20 mouse cellular contexts compared by ENCODE assay signal in the genomic region with DNA sequence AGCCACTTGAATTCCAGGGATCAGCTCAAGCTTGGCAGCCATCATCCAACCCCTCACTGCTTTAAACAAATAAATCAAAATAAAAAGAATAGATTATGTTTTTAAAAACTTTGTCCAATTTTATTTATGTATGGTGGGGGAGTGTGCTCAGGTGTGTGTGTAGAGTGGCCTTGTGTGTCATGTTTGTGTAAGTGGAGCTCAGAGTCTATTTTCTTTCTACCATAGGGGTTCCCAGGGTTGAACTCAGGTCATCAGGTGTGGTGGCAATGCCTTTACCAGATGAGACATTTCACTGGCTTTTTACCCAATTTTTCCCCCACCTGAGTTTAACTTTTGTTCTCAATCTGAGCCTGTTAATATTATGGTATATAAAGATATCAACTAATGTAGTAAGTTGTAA.
"Had no signal": no experiment of that assay in that cellular context is flagged by ENCODE, and none has a peak within 500 bp of the region (broad histone marks: within the 10 kb centered on the region; RNA-seq: fewer than 3 reads in every experiment).

No protein-coding gene starts in this region.

- H3K9ac ChIP-seq: heart, embryonic 12.5 days; hindbrain, embryonic 12.5 days; hindbrain, embryonic 14.5 days; limb, embryonic 12.5 days; liver, embryonic 12.5 days; liver, embryonic 14.5 days had no signal

- H3K4me2 ChIP-seq: heart, embryonic 12.5 days; hindbrain, embryonic 12.5 days; hindbrain, embryonic 14.5 days; limb, embryonic 12.5 days; liver, embryonic 12.5 days had no signal

- H3K4me1 ChIP-seq: hindbrain, embryonic 12.5 days had no signal

- H3K9me3 ChIP-seq: heart, embryonic 12.5 days; hindbrain, embryonic 10.5 days; hindbrain, embryonic 12.5 days; limb, embryonic 10.5 days; limb, embryonic 12.5 days; liver, embryonic 12.5 days had no signal

- H3K27me3 ChIP-seq: heart, embryonic 12.5 days; hindbrain, embryonic 12.5 days; limb, embryonic 12.5 days; liver, embryonic 12.5 days had no signal

- H3K27ac ChIP-seq: heart, adult 2 months; hindbrain, embryonic 10.5 days; hindbrain, embryonic 12.5 days; hindbrain, embryonic 14.5 days; left cerebral cortex, adult 2 months; limb, embryonic 10.5 days; limb, embryonic 12.5 days; liver, embryonic 12.5 days; liver, embryonic 14.5 days had no signal

- ATAC-seq: forebrain, embryonic 16.5 days; hindbrain, embryonic 16.5 days; inflammation-experienced regulatory T-cells, adult 6 months; liver, embryonic 12.5 days had no signal

- DNase-seq: gastrocnemius, postnatal 14 days; heart, adult 2 months; heart, postnatal 10 days; heart, postnatal 4 days; kidney, adult 11 months; kidney, adult 8-10 months; kidney, postnatal 14 days; kidney, postnatal 36 days had no signal

- H3K4me3 ChIP-seq: heart, adult 2 months; heart, embryonic 12.5 days; hindbrain, embryonic 10.5 days; hindbrain, embryonic 12.5 days; left cerebral cortex, adult 2 months; limb, embryonic 10.5 days; limb, embryonic 12.5 days; liver, embryonic 12.5 days had no signal
